Mouse (Mus musculus) hindbrain, embryonic 13.5 days (tissue): ENCODE results near the gene Plagl1. TPM values are rescaled to one million over a fixed set of nuclear protein-coding genes. Genes with fewer than 3 reads are reported as not detected.

Experiments used
- ATAC-seq: fragments of 200-750 bp; cut with Nextera tagmentation; 2 replicates; pipeline ENCODE4 v1.8.0; 2017; ENCODE audit warnings: moderate TSS enrichment; ENCODE audit not compliant: low FRiP score
- H3K27ac ChIP-seq: fragments of 300-500 bp; sonication (generic); 2 replicates; pipeline ENCODE4 v1.5.1; 2015; ENCODE audit warnings: inconsistent platforms, mild to moderate bottlenecking, moderate library complexity
- H3K27me3 ChIP-seq: fragments of 300-500 bp; sonication (generic); 2 replicates; pipeline ENCODE4 v1.6.1; 2015; ENCODE audit warnings: mild to moderate bottlenecking, inconsistent platforms
- H3K36me3 ChIP-seq: fragments of 300-500 bp; sonication (generic); 2 replicates; pipeline ENCODE4 v1.6.1; 2015; ENCODE audit warnings: mild to moderate bottlenecking, inconsistent platforms
- H3K4me1 ChIP-seq: fragments of 300-500 bp; sonication (generic); replicated peaks from 2 replicates; pipeline ENCODE4 v1.6.1; 2015; ENCODE audit warnings: inconsistent platforms
- H3K4me2 ChIP-seq: fragments of 300-500 bp; sonication (generic); 2 replicates; pipeline ENCODE4 v1.6.1; 2015; ENCODE audit warnings: inconsistent platforms, mild to moderate bottlenecking, moderate library complexity
- H3K4me3 ChIP-seq: fragments of 300-500 bp; sonication (generic); 2 replicates; pipeline ENCODE4 v1.5.1; 2015; ENCODE audit warnings: mild to moderate bottlenecking, inconsistent platforms
- H3K9ac ChIP-seq: fragments of 300-500 bp; sonication (generic); 2 replicates; pipeline ENCODE4 v1.6.1; 2015; ENCODE audit warnings: mild to moderate bottlenecking, inconsistent platforms
- H3K9me3 ChIP-seq: fragments of 300-500 bp; sonication (generic); 2 replicates; pipeline ENCODE4 v1.6.1; 2016; ENCODE audit warnings: inconsistent platforms
- WGBS: fragments of 180-500 bp; shearing (Covaris S2); methylation state at CpG from one replicate; pipeline ENCODE4 v1.1.7; 2015; 5-methylcytosine and 5-hydroxymethylcytosine counted together
- polyA plus RNA-seq: library from polyadenylated mRNA; unstranded; fragments of >200 nt; fragmentation: Nextera tagmentation; extraction: Ambion mirVana; gene quantifications from 2 replicates; pipeline ENCODE4 v1.2.1, GENCODE M21; 2015

The Plagl1 gene
- polyA plus RNA-seq, 1 experiment from 2014 or later, result 34.2 TPM

- no peaks in the 10 kb centered on the region for H3K4me1 ChIP-seq
- no peak for ATAC-seq
- H3K4me2 ChIP-seq, result no peak overlapping the region
- H3K27ac ChIP-seq, result no peak overlapping the region
- H3K9ac ChIP-seq, result no peak overlapping the region
- no peaks in the 10 kb centered on the region for H3K27me3 ChIP-seq
- H3K36me3 ChIP-seq, result no peaks in the 10 kb centered on the region
- no peaks in the 10 kb centered on the region for H3K9me3 ChIP-seq
- whole genome bisulfite sequencing, result 90% methylated on average over 1 of the region's 1 CpGs
- H3K4me3 ChIP-seq, result no peak overlapping the region
Measured at GRCm38 (mm10) chr10:13098895-13099294, 38.6 kb downstream of the Plagl1 start.

DNA sequence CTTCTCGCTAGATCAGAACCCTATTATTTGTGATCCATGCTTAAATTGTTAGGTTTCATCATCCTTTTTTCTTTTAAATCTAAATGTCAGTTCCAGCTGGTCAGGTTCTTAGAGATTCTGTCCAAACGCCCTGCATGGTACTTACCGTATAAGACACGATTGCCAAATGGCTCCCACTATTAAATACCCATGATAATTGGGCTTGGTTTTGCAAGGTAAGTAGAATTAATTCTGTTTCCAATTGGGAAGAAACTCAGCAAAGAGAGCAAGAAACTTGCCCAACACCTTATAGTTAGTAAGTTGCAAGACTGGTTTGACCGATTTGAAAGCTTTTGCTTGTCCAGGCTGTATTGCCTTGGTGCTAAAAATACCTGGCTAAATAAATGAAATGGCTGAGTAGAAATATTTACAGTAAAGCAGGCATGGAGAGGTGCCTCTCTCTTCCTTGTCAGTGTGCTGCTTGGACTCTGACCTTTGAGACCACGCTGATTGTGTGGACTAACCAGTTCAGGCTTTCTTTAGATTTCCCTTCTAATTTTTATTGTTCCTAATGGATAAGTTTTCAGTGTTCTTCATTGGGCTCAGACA, 39.9 kb downstream of the Plagl1 start:
- H3K27me3 ChIP-seq, result no peaks in the 10 kb centered on the region
- 90% methylated on average over 6 of the region's 6 CpGs for WGBS
- no peak for ATAC-seq
- no peak overlapping the region for H3K9ac ChIP-seq
- H3K4me3 ChIP-seq, result no peak overlapping the region
- no peaks in the 10 kb centered on the region for H3K36me3 ChIP-seq
- H3K9me3 ChIP-seq, result no peaks in the 10 kb centered on the region
- no peak overlapping the region for H3K27ac ChIP-seq
- no peaks in the 10 kb centered on the region for H3K4me1 ChIP-seq
- H3K4me2 ChIP-seq, result no peak overlapping the region

- no peak for ATAC-seq
- Histone ChIP-seq H3K4me2 (no peak overlapping the region), H3K9ac (no peak overlapping the region), H3K4me1 (no peaks in the 10 kb centered on the region), H3K9me3 (no peaks in the 10 kb centered on the region), H3K27me3 (no peaks in the 10 kb centered on the region), H3K4me3 (no peak overlapping the region), H3K27ac (no peak overlapping the region), H3K36me3 (no peaks in the 10 kb centered on the region)
- WGBS, result 73% methylated on average over 4 of the region's 4 CpGs
Measured at GRCm38 (mm10) chr10:13102360-13102759, 42.1 kb downstream of the Plagl1 start.

- H3K4me2 ChIP-seq, result no peak overlapping the region
- H3K4me1 ChIP-seq, result peaks cover 14% of the 10 kb centered on the region
- ATAC-seq, result no peak
- H3K27ac ChIP-seq, result no peak overlapping the region
- H3K4me3 ChIP-seq, result no peak overlapping the region
- no peak overlapping the region for H3K9ac ChIP-seq
- WGBS, result 82% methylated on average over 4 of the region's 4 CpGs
- no peaks in the 10 kb centered on the region for H3K36me3 ChIP-seq
- no peaks in the 10 kb centered on the region for H3K27me3 ChIP-seq
- H3K9me3 ChIP-seq, result no peaks in the 10 kb centered on the region
Measured at GRCm38 (mm10) chr10:13103838-13104237, 43.5 kb downstream of the Plagl1 start.

GRCm38 (mm10) chr10:13106909-13107624, 46.8 kb downstream of the Plagl1 start:
- peaks cover 29% of the 10 kb centered on the region for H3K4me1 ChIP-seq
- H3K9me3 ChIP-seq, result no peaks in the 10 kb centered on the region
- peak overlapping the region; percentile 55; the same call in 1 of the 2 replicates for H3K27ac ChIP-seq
- H3K4me2 ChIP-seq, result no peak overlapping the region
- no peak for ATAC-seq
- 55% methylated on average over 9 of the region's 9 CpGs for WGBS
- no peaks in the 10 kb centered on the region for H3K36me3 ChIP-seq
- no peak overlapping the region for H3K4me3 ChIP-seq
- H3K9ac ChIP-seq, result no peak overlapping the region
- H3K27me3 ChIP-seq, result no peaks in the 10 kb centered on the region

DNA sequence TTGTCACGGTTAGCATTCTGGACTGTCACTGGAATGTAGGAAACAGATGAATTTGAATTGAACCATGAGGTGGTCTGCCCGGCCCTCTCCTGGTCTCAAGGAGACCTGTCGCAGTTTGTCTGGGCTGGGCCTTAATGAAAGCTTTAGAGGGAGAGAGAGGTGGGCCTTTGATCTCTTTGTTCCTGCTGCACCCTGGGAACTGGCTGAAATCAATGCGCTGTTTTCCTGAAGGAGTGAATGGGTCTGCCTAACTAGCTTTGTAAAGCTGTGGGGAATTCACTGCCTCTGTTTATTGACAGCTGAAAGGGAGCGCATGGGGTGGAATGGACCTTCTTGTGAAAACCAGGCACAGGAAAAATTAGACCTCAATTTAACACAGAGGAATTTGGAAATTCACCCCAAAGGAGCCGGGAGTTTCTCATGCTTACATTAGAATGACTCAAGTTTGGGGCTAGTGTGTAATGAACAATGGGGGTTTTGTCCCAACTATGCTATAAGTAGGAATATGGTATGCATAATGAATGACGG, 47.8 kb downstream of the Plagl1 start:
- no peaks in the 10 kb centered on the region for H3K9me3 ChIP-seq
- H3K4me1 ChIP-seq, result peaks cover 29% of the 10 kb centered on the region
- H3K36me3 ChIP-seq, result no peaks in the 10 kb centered on the region
- H3K4me2 ChIP-seq, result no peak overlapping the region
- no peaks in the 10 kb centered on the region for H3K27me3 ChIP-seq
- no peak overlapping the region for H3K4me3 ChIP-seq
- WGBS, result 4% methylated on average over 7 of the region's 7 CpGs
- no peak overlapping the region for H3K9ac ChIP-seq
- ATAC-seq, result peak; percentile 81
- H3K27ac ChIP-seq, result peak overlapping the region; percentile 55

- H3K4me1 ChIP-seq, result peaks cover 29% of the 10 kb centered on the region
- WGBS, result 20% methylated on average over 4 of the region's 4 CpGs
- H3K9ac ChIP-seq, result no peak overlapping the region
- H3K36me3 ChIP-seq, result no peaks in the 10 kb centered on the region
- H3K27ac ChIP-seq, result peak overlapping the region; percentile 55; the same call in 1 of the 2 replicates
- no peaks in the 10 kb centered on the region for H3K27me3 ChIP-seq
- no peaks in the 10 kb centered on the region for H3K9me3 ChIP-seq
- H3K4me3 ChIP-seq, result no peak overlapping the region
- H3K4me2 ChIP-seq, result no peak overlapping the region
- ATAC-seq, result no peak
Measured at GRCm38 (mm10) chr10:13108847-13109246, 48.5 kb downstream of the Plagl1 start.

- H3K4me1 ChIP-seq, result peaks cover 35% of the 10 kb centered on the region
- 45% methylated on average over 1 of the region's 1 CpGs for WGBS
- ATAC-seq, result no peak
- H3K9me3 ChIP-seq, result no peaks in the 10 kb centered on the region
- H3K9ac ChIP-seq, result no peak overlapping the region
- H3K4me3 ChIP-seq, result no peak overlapping the region
- H3K4me2 ChIP-seq, result no peak overlapping the region
- no peaks in the 10 kb centered on the region for H3K36me3 ChIP-seq
- H3K27me3 ChIP-seq, result no peaks in the 10 kb centered on the region
- no peak overlapping the region for H3K27ac ChIP-seq
Measured at GRCm38 (mm10) chr10:13109781-13110180, 49.5 kb downstream of the Plagl1 start.

GRCm38 (mm10) chr10:13112849-13113248, 52.5 kb downstream of the Plagl1 start:
- no peak overlapping the region for H3K4me2 ChIP-seq
- no peaks in the 10 kb centered on the region for H3K36me3 ChIP-seq
- no peak for ATAC-seq
- no peaks in the 10 kb centered on the region for H3K9me3 ChIP-seq
- H3K9ac ChIP-seq, result no peak overlapping the region
- H3K27ac ChIP-seq, result no peak overlapping the region
- no peak overlapping the region for H3K4me3 ChIP-seq
- H3K27me3 ChIP-seq, result no peaks in the 10 kb centered on the region
- 66% methylated on average over 3 of the region's 3 CpGs for WGBS
- H3K4me1 ChIP-seq, result peaks cover 49% of the 10 kb centered on the region

DNA sequence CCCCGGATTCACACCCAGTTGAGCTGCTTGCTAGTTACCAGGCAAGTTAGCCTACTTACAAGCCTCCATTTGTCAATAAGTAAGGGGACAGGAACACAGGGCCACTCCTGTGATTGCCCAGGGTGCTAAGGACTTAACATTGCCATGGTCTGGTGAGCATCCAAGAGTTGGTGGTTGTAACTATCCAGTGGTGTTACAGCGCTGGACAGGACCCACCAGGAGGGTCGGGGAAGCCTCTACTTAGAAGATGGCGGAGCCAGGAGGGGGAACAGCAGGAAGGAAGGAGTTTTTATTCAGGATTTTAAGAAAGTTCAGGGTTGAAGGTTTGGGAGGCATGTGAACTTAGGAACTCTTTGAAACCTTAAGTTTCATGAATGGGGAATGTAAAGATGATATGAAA, 53.3 kb downstream of the Plagl1 start:
- H3K4me3 ChIP-seq, result no peak overlapping the region
- WGBS, result 75% methylated on average over 4 of the region's 4 CpGs
- H3K4me1 ChIP-seq, result peaks cover 49% of the 10 kb centered on the region
- ATAC-seq, result no peak
- no peaks in the 10 kb centered on the region for H3K9me3 ChIP-seq
- H3K27me3 ChIP-seq, result no peaks in the 10 kb centered on the region
- H3K27ac ChIP-seq, result no peak overlapping the region
- no peaks in the 10 kb centered on the region for H3K36me3 ChIP-seq
- H3K9ac ChIP-seq, result no peak overlapping the region
- H3K4me2 ChIP-seq, result no peak overlapping the region

- H3K4me1 ChIP-seq, result peaks cover 42% of the 10 kb centered on the region
- peak overlapping the region; percentile 67; the same call in 1 of the 2 replicates for H3K27ac ChIP-seq
- no peaks in the 10 kb centered on the region for H3K9me3 ChIP-seq
- H3K9ac ChIP-seq, result no peak overlapping the region
- ATAC-seq, result peak; percentile 49
- no peak overlapping the region for H3K4me3 ChIP-seq
- H3K4me2 ChIP-seq, result 0 out of 2 replicates have a peak overlapping the region, but pooled peaks have one; percentile 3
- 11% methylated on average over 4 of the region's 4 CpGs for WGBS
- H3K27me3 ChIP-seq, result no peaks in the 10 kb centered on the region
- no peaks in the 10 kb centered on the region for H3K36me3 ChIP-seq
Measured at GRCm38 (mm10) chr10:13115030-13115429, 54.7 kb downstream of the Plagl1 start.

DNA sequence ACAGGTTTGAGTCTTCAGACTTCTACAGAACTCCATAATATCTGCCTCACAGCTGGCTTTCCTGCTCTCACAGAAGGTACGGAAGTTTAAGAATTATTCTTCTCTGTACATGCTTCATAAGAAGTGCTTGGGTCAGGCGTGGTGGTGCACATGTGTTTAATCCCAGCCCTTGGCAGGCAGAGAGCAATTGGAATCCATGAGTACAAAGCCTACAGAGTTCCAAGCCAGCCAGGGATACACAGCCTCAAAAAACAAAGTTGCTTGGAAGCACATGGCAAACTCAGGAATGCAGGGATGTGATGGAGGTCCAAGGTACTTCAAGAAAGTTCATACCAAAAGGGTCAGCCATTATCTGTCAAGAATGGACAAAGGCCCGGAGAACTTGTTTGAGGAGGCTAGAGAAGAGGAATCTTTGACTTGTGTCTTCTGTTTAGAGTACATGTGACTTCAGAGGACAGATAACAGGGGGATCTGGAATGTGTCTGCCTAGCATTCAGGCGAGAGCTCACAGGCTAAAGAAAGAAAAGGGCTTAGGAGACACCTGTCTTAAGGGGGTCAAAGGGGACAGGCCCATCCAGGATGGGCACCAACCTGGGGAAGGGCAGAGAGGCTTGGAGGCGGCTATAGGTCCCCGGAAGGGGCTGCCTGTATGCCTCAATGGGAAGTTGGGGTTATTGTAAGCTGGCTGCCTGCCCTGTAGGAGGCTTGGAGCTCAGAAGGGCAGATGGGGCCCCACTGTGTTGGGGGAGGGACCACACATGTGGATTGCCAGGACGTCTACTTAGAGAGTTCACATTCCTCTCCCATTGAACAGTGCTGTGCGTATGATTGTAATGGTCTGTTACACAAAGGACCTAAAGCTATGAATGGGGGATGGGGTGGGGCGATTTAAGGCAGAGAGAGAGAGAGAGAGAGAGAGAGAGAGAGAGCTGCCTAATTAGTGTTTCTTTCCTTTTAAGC, 56.7 kb downstream of the Plagl1 start:
- ATAC-seq, result peak; percentile 60
- no peak overlapping the region for H3K4me3 ChIP-seq
- no peaks in the 10 kb centered on the region for H3K27me3 ChIP-seq
- H3K9me3 ChIP-seq, result no peaks in the 10 kb centered on the region
- no peak overlapping the region for H3K9ac ChIP-seq
- WGBS, result 23% methylated on average over 9 of the region's 9 CpGs
- no peak overlapping the region for H3K4me2 ChIP-seq
- peaks cover 36% of the 10 kb centered on the region for H3K4me1 ChIP-seq
- no peaks in the 10 kb centered on the region for H3K36me3 ChIP-seq
- H3K27ac ChIP-seq, result no peak overlapping the region
